Mouse (Mus musculus) liver, embryonic 14.5 days (tissue): ENCODE measurements around the gene Cfap44. TPM values are rescaled to one million over a fixed set of nuclear protein-coding genes. Genes with fewer than 3 reads are reported as not detected.

ENCODE experiments used
- ATAC-seq: fragments of 200-750 bp; cut with Nextera tagmentation; 2 replicates; pipeline ENCODE4 v1.8.0; 2017; ENCODE audit warnings: moderate number of reproducible peaks, mild to moderate bottlenecking, moderate library complexity; ENCODE audit not compliant: insufficient read depth
- DNase-seq, 3 experiments: peaks; one replicate each; pipeline ENCODE4 v3.0.0-alpha.2; 2012 to 2013; ENCODE audit warnings: low read depth in 3 of 3, low spot score in 3 of 3
- H3K27ac ChIP-seq: fragments of 300-500 bp; sonication (generic); 2 replicates; pipeline ENCODE4 v1.5.1; 2014; ENCODE audit warnings: moderate library complexity, mild to moderate bottlenecking, control low read depth, inconsistent platforms
- H3K27me3 ChIP-seq: fragments of 300-500 bp; sonication (generic); 2 replicates; pipeline ENCODE4 v1.6.1; 2014; ENCODE audit warnings: mild to moderate bottlenecking, low read length, moderate library complexity; ENCODE audit not compliant: control insufficient read depth, insufficient read depth
- H3K36me3 ChIP-seq: fragments of 300-500 bp; sonication (generic); replicated peaks from 2 replicates; pipeline ENCODE4 v1.6.1; 2014; ENCODE audit warnings: low read depth; ENCODE audit not compliant: control insufficient read depth, insufficient read depth
- H3K4me1 ChIP-seq, 2 experiments: fragments of 200-500 bp in 1 of 2; fragments of 300-500 bp in 1 of 2; sonication (generic) in 1 of 2; replicated peaks; 2 replicates each; pipeline ENCODE4 v1.6.1; 2012 to 2014; ENCODE audit warnings: antibody characterized with exemption in 1 of 2, inconsistent platforms in 1 of 2, low read length in 1 of 2; ENCODE audit not compliant: control insufficient read depth in 2 of 2, insufficient read depth in 2 of 2
- H3K4me2 ChIP-seq: fragments of 300-500 bp; sonication (generic); 2 replicates; pipeline ENCODE4 v1.6.1; 2014; ENCODE audit warnings: low read depth, mild to moderate bottlenecking, control low read depth, moderate library complexity
- H3K4me3 ChIP-seq, 2 experiments: fragments of 200-500 bp in 1 of 2; fragments of 300-500 bp in 1 of 2; sonication (generic) in 1 of 2; 2 replicates each; pipeline ENCODE4 v1.5.1; 2012 to 2014; ENCODE audit warnings: low read depth in 2 of 2, low read length in 2 of 2, mild to moderate bottlenecking in 2 of 2, control low read depth in 1 of 2, inconsistent platforms in 1 of 2, moderate library complexity in 1 of 2; ENCODE audit not compliant: insufficient read depth in 1 of 2
- H3K9ac ChIP-seq: fragments of 300-500 bp; sonication (generic); replicated peaks from 2 replicates; pipeline ENCODE4 v1.6.1; 2014; ENCODE audit warnings: mild to moderate bottlenecking, control low read depth, moderate library complexity
- H3K9me3 ChIP-seq: fragments of 300-500 bp; sonication (generic); 2 replicates; pipeline ENCODE4 v1.6.1; 2016; ENCODE audit warnings: low read length, mixed read lengths; ENCODE audit not compliant: control insufficient read depth
- CTCF ChIP-seq: IDR thresholded peaks from 2 replicates; pipeline ENCODE4 v1.5.1; 2016; ENCODE audit warnings: antibody characterized with exemption, low read depth, control low read depth
- EP300 ChIP-seq: IDR thresholded peaks from 2 replicates; pipeline ENCODE4 v1.6.1; 2016; ENCODE audit warnings: antibody characterized with exemption, low read depth
- WGBS: fragments of 180-500 bp; shearing (Covaris S2); extraction: QIAGEN DNeasy Blood & Tissue Kit; methylation state at CpG from one replicate; pipeline ENCODE4 v1.1.7; 2014; ENCODE audit not compliant: insufficient replicate concordance; 5-methylcytosine and 5-hydroxymethylcytosine counted together
- polyA plus RNA-seq, 2 experiments: library from polyadenylated mRNA; depleted of rRNA in 1 of 2; stranded (reverse) in 1 of 2; unstranded in 1 of 2; fragments of >200 nt; fragmentation: Nextera tagmentation in 1 of 2; extraction: Ambion mirVana in 1 of 2; gene quantifications; 2 replicates each; pipeline versions ENCODE4 v1.2.1 to v1.2.3; 2012 to 2014

Cfap44 gene
- polyA plus RNA-seq, 2 experiments: 0.47 to 0.59 TPM

DNA sequence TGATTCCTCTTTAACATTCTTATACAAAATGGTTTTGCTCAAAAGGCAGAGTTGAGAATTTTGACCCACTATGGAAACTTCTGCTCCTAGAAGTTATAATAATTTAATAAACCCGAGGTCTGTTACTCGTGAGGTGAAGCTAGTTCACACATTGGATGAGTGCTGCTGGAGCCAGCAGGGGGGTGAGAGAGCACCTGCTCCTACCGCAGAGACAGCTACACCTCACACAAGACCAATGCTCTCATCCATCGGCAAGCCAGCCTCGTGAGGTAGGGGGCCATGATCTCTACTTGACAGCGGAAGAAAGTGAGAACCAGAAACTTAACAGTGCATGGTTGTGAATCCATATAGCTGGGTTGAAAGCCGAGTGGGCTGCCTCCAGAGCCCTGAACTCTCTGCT is 129.0 kb downstream of the Cfap44 start:
- no peaks in the 10 kb centered on the region for H3K36me3 ChIP-seq
- TF ChIP-seq EP300: no peak
- no peak for TF ChIP-seq CTCF
- no peaks in the 10 kb centered on the region for H3K4me1 ChIP-seq
- DNase-seq (no peak), ATAC-seq (no peak)
- H3K9me3 ChIP-seq: no peaks in the 10 kb centered on the region
- no peak overlapping the region for H3K9ac ChIP-seq
- no peak overlapping the region for H3K27ac ChIP-seq
- WGBS: 60% methylated on average over 7 of the region's 7 CpGs
- H3K27me3 ChIP-seq: no peaks in the 10 kb centered on the region
- no peak overlapping the region for H3K4me2 ChIP-seq
- no peak overlapping the region for H3K4me3 ChIP-seq

DNA sequence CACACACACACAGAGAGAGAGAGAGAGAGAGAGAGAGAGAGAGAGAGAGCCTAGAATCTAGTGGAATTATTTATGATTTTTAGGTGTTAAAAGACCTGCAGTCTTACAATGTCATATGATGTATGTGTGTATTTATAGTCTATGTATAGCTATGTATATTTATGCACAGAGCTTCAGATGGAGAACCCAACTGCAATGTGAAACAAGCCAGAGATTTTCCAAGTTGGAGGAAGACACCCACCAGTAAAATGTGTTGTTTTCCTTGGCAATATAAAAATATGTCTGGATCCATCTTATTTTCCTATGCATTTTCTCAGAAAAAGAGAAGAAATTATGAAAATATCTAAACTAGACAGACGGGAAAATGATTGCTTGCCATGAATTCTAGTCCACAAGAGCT is 131.4 kb downstream of the Cfap44 start:
- H3K9me3 ChIP-seq: no peaks in the 10 kb centered on the region
- no peak overlapping the region for H3K9ac ChIP-seq
- H3K36me3 ChIP-seq: no peaks in the 10 kb centered on the region
- H3K4me3 ChIP-seq: no peak overlapping the region
- H3K27me3 ChIP-seq: no peaks in the 10 kb centered on the region
- no peak overlapping the region for H3K27ac ChIP-seq
- WGBS: 68% methylated on average over 1 of the region's 1 CpGs
- ATAC-seq: no peak
- no peaks in the 10 kb centered on the region for H3K4me1 ChIP-seq
- TF ChIP-seq CTCF (no peak), EP300 (no peak)
- H3K4me2 ChIP-seq: no peak overlapping the region
- no peak for DNase-seq

DNA sequence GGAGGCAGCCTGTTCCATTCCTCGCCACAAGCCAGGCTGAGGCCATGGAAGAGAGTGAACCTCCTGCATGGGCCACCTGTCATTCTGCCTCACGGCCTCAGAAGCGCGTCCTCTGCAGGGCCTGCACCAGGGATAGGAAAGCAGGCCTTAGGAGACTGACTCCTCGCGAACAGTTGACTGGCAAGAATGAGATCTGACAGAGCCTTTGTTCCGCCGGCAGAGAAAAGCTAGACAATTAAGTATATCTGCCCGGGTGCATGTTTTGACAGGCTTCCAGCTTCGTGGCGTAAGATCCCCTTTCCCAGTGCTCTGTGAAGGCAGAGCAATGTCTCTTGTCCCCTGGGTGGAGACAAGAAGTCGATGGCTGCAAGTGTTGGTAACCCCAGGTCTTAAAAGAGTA is 132.1 kb downstream of the Cfap44 start:
- WGBS: 52% methylated on average over 12 of the region's 12 CpGs
- H3K27ac ChIP-seq: no peak overlapping the region
- no peaks in the 10 kb centered on the region for H3K9me3 ChIP-seq
- H3K36me3 ChIP-seq: no peaks in the 10 kb centered on the region
- no peak for ATAC-seq
- no peaks in the 10 kb centered on the region for H3K4me1 ChIP-seq
- H3K4me3 ChIP-seq: no peak overlapping the region
- DNase-seq: no peak
- no peak overlapping the region for H3K4me2 ChIP-seq
- TF ChIP-seq CTCF (no peak), EP300 (no peak)
- H3K27me3 ChIP-seq: no peaks in the 10 kb centered on the region
- no peak overlapping the region for H3K9ac ChIP-seq

DNA sequence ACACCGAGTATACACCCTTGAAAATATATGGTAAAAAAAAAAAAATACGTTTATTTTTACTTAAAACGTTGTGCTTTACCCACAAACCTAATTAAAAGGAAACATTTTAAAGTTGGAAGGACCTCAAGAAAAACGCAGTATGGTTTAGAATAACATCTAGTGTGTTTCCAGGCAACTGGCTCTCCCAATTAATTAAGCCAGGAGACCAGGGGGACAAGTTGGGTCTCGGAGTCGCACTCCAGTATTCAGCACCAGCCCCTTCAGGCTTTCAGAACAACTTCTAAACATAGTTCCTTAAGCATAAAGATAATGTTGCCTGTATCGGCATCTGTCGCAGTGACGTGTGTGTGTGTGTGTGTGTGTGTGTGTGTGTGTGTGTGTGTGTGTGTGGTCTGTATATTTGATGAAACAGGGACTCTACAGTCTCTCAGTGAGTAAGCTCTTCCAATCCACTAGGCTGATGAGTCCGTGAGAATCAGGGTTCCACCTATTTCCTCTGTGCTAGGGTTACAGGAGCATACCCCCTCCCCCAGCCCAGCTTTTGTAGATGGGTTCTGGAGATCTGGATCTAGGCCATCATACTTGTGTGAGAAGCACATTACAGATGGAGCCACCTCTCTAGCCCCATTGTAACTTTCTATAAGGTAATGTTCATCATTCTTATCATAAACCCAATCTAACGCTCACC is 132.8 kb downstream of the Cfap44 start:
- no peak overlapping the region for H3K4me3 ChIP-seq
- no peak for ATAC-seq
- H3K27ac ChIP-seq: no peak overlapping the region
- 57% methylated on average over 11 of the region's 11 CpGs for WGBS
- H3K9me3 ChIP-seq: no peaks in the 10 kb centered on the region
- no peak for DNase-seq
- no peaks in the 10 kb centered on the region for H3K36me3 ChIP-seq
- H3K4me1 ChIP-seq: no peaks in the 10 kb centered on the region
- TF ChIP-seq EP300: no peak
- no peak for TF ChIP-seq CTCF
- no peak overlapping the region for H3K9ac ChIP-seq
- no peak overlapping the region for H3K4me2 ChIP-seq
- no peaks in the 10 kb centered on the region for H3K27me3 ChIP-seq

DNA sequence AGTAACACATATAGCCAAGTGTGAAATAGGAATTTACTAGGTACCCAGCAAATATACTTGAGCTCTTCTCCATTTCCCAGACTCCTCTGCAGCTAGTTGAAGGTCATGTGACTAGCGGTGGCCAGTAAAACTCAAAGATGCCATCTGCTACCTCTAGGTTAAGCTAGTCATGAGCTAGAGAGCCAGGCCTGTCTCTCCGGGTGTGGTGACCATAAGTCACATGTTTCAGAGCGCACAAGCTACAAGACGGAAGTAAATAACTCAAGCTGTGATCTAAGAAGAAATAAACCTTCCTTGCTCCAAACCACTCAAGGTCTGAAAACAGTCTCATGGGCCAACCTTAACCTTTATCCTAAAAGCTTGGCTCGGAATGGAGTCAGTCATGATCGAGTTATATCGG is 134.4 kb downstream of the Cfap44 start:
- H3K27ac ChIP-seq: no peak overlapping the region
- no peaks in the 10 kb centered on the region for H3K27me3 ChIP-seq
- TF ChIP-seq EP300: no peak
- TF ChIP-seq CTCF: no peak
- H3K4me3 ChIP-seq: no peak overlapping the region
- H3K9ac ChIP-seq: no peak overlapping the region
- H3K4me1 ChIP-seq: no peaks in the 10 kb centered on the region
- H3K36me3 ChIP-seq: no peaks in the 10 kb centered on the region
- H3K4me2 ChIP-seq: no peak overlapping the region
- no peak for ATAC-seq
- WGBS: 71% methylated on average over 7 of the region's 7 CpGs
- H3K9me3 ChIP-seq: no peaks in the 10 kb centered on the region
- no peak for DNase-seq
